Mouse (Mus musculus) brain, embryonic 14.5 days (tissue): ENCODE results near the gene Guca2b. TPM values are rescaled to one million over a fixed set of nuclear protein-coding genes. Genes with fewer than 3 reads are reported as not detected.
"Not testable (repeated sequence)": the region's sequence is repeated elsewhere in the genome, so short reads cannot be mapped to it uniquely, and the experiment has no call there.

Source experiments
- DNase-seq: peaks from one replicate; pipeline ENCODE4 v3.0.0-alpha.2; 2011; ENCODE audit warnings: low read depth
- CTCF ChIP-seq: fragments of 200-500 bp; IDR thresholded peaks from 2 replicates; pipeline ENCODE4 v1.5.1; 2012; ENCODE audit warnings: inconsistent platforms, mild to moderate bottlenecking, moderate library complexity, borderline replicate concordance; ENCODE audit not compliant: insufficient read depth, insufficient read length; ENCODE audit errors: extremely low read depth
- POLR2A ChIP-seq: fragments of 200-500 bp; IDR thresholded peaks from 2 replicates; pipeline ENCODE4 v1.6.1; 2012; ENCODE audit warnings: mild to moderate bottlenecking, inconsistent platforms, borderline replicate concordance; ENCODE audit not compliant: poor library complexity, insufficient read depth, insufficient read length, severe bottlenecking; ENCODE audit errors: extremely low read depth
- polyA plus RNA-seq: library from polyadenylated mRNA; depleted of rRNA; stranded (reverse); fragments of >200 nt; gene quantifications from 2 replicates; pipeline ENCODE4 v1.2.3, GENCODE M21; 2012

Guca2b gene
- polyA plus RNA-seq, 1 experiment: 2.5 TPM

GRCm38 (mm10) chr4:119638656-119639055 is 20.1 kb downstream of the Guca2b start:
- DNase-seq: no peak
- TF ChIP-seq POLR2A (no peak), CTCF (no peak)

GRCm38 (mm10) chr4:119637946-119638345 is 20.8 kb downstream of the Guca2b start:
- DNase-seq: no peak
- TF ChIP-seq CTCF (no peak), POLR2A (no peak)

- no peak for DNase-seq
Observed at GRCm38 (mm10) chr4:119637176-119637845, 21.4 kb downstream of the Guca2b start, which contains the start of gene Guca2a. Guca2a (plus strand) TSS chr4:119637704.

GRCm38 (mm10) chr4:119636731-119637130 is 22.0 kb downstream of the Guca2b start:
- TF ChIP-seq POLR2A: no peak
- no peak for TF ChIP-seq CTCF
- DNase-seq: no peak

More at GRCm38 (mm10) chr4:119637176-119637845, 21.4 kb downstream of the Guca2b start, which contains the start of gene Guca2a:
- TF ChIP-seq POLR2A (no peak), CTCF (no peak)

- TF ChIP-seq POLR2A (no peak), CTCF (no peak)
- DNase-seq: no peak
Observed at GRCm38 (mm10) chr4:119635686-119636085, 23.1 kb downstream of the Guca2b start.

- peak; percentile 38 for DNase-seq
Observed at GRCm38 (mm10) chr4:119634908-119635660, 23.7 kb downstream of the Guca2b start.

GRCm38 (mm10) chr4:119633948-119634347 is 24.8 kb downstream of the Guca2b start:
- TF ChIP-seq POLR2A (no peak), CTCF (no peak)
- peak; percentile 9 for DNase-seq

More at GRCm38 (mm10) chr4:119634908-119635660, 23.7 kb downstream of the Guca2b start:
- no peak for TF ChIP-seq POLR2A

- no peak for TF ChIP-seq POLR2A
- no peak for TF ChIP-seq CTCF
- peak; percentile 76 for DNase-seq
Observed at GRCm38 (mm10) chr4:119633342-119633741, 25.4 kb downstream of the Guca2b start.

- TF ChIP-seq POLR2A (no peak), CTCF (no peak)
- peak; percentile 16 for DNase-seq
Observed at GRCm38 (mm10) chr4:119632721-119633120, 26.0 kb downstream of the Guca2b start.

- DNase-seq: peak; percentile 70
- TF ChIP-seq POLR2A (no peak), CTCF (peak; percentile 73)
Observed at GRCm38 (mm10) chr4:119631115-119631919, 27.4 kb downstream of the Guca2b start.

- DNase-seq: not testable (repeated sequence)
Observed at GRCm38 (mm10) chr4:119628363-119628762, 30.4 kb downstream of the Guca2b start.
